Mouse (Mus musculus): Measurements from ENCODE around the gene Gsg1.
A peak's percentile ranks its signal among the peaks of the same experiment; 100 is the strongest.

The Gsg1 gene

GRCm38 (mm10) chr6:135260435-135260834, 6.3 kb upstream of the Gsg1 start:
- no peak for DNase-seq (ENCODE audit: low spot score)

GRCm38 (mm10) chr6:135252728-135253077, 1.4 kb downstream of the Gsg1 start:
- DNase-seq (ENCODE audit: low spot score), result peak; percentile 77

- no peak for DNase-seq (ENCODE audit: low spot score)
Observed at GRCm38 (mm10) chr6:135251849-135252727, 2.1 kb downstream of the Gsg1 start.

- no peak for DNase-seq (ENCODE audit: low spot score)
Observed at GRCm38 (mm10) chr6:135250926-135251699, 3.0 kb downstream of the Gsg1 start.

- peak; percentile 77 for DNase-seq (ENCODE audit: low spot score)
Observed at GRCm38 (mm10) chr6:135249846-135250531, 4.2 kb downstream of the Gsg1 start.

GRCm38 (mm10) chr6:135247861-135248260, 6.3 kb downstream of the Gsg1 start:
- no peak for DNase-seq (ENCODE audit: low spot score)

- DNase-seq (ENCODE audit: low spot score), result peak; percentile 24
Observed at GRCm38 (mm10) chr6:135245586-135245985, 8.6 kb downstream of the Gsg1 start.

- no peak for DNase-seq (ENCODE audit: low spot score)
Observed at GRCm38 (mm10) chr6:135240361-135240760, 13.8 kb downstream of the Gsg1 start.

GRCm38 (mm10) chr6:135238211-135238610, 15.9 kb downstream of the Gsg1 start:
- no peak for DNase-seq (ENCODE audit: low spot score)

GRCm38 (mm10) chr6:135237326-135237725, 16.8 kb downstream of the Gsg1 start:
- DNase-seq (ENCODE audit: low spot score), result no peak

- DNase-seq (ENCODE audit: low spot score), result no peak
Observed at GRCm38 (mm10) chr6:135236576-135236975, 17.6 kb downstream of the Gsg1 start.

GRCm38 (mm10) chr6:135235742-135236141, 18.4 kb downstream of the Gsg1 start:
- no peak for DNase-seq (ENCODE audit: low spot score)

- no peak for DNase-seq (ENCODE audit: low spot score)
Observed at GRCm38 (mm10) chr6:135232443-135233182, 21.5 kb downstream of the Gsg1 start.

- no peak for DNase-seq (ENCODE audit: low spot score)
Observed at GRCm38 (mm10) chr6:135230586-135230985, 23.6 kb downstream of the Gsg1 start.

- peak; percentile 47 for DNase-seq (ENCODE audit: low spot score)
Observed at GRCm38 (mm10) chr6:135228465-135228941, 25.6 kb downstream of the Gsg1 start.

- peak; percentile 45 for DNase-seq (ENCODE audit: low spot score)
Observed at GRCm38 (mm10) chr6:135223786-135224416, 30.2 kb downstream of the Gsg1 start.

GRCm38 (mm10) chr6:135219916-135220315, 34.2 kb downstream of the Gsg1 start:
- DNase-seq (ENCODE audit: low spot score), result no peak

GRCm38 (mm10) chr6:135218330-135218729, 35.8 kb downstream of the Gsg1 start:
- no peak for DNase-seq (ENCODE audit: low spot score)

GRCm38 (mm10) chr6:135212666-135213065, 41.5 kb downstream of the Gsg1 start:
- DNase-seq (ENCODE audit: low spot score), result peak; percentile 43

GRCm38 (mm10) chr6:135211169-135211568, 43.0 kb downstream of the Gsg1 start:
- no peak for DNase-seq (ENCODE audit: low spot score)

GRCm38 (mm10) chr6:135206909-135207308, 47.2 kb downstream of the Gsg1 start:
- DNase-seq (ENCODE audit: low spot score), result no peak
